Mouse (Mus musculus): ENCODE measurements at regions not wholly inside any gene's neighbourhood (a gene's known extent, or its start where the extent isn't known, plus 50 kb on each side); places are given as distances from the start of the nearest gene placed in this dataset.

GRCm38 (mm10) chr19:28095620-28096019, 84.7 kb upstream of the Rfx3 start:
- H3K4me3 ChIP-seq (ENCODE audit: low read depth, low read length) = no peak overlapping the region
- WGBS = 24% methylated on average over 9 of the region's 9 CpGs
- ATAC-seq (ENCODE audit: insufficient read depth) (no peak), DNase-seq (no peak)
- no peaks in the 10 kb centered on the region for H3K4me1 ChIP-seq (ENCODE audit: insufficient read depth)
- no peak overlapping the region for H3K9ac ChIP-seq
- H3K36me3 ChIP-seq (ENCODE audit: insufficient read depth) = no peaks in the 10 kb centered on the region
- H3K4me2 ChIP-seq = no peak overlapping the region
- H3K27me3 ChIP-seq (ENCODE audit: insufficient read depth, low read length) = no peaks in the 10 kb centered on the region
- no peak overlapping the region for H3K27ac ChIP-seq (ENCODE audit: low read depth)
- H3K9me3 ChIP-seq (ENCODE audit: low read depth, low read length) = no peaks in the 10 kb centered on the region
- TF ChIP-seq CTCF (IDR thresholded peaks at IDR 0.05; ENCODE audit: low read depth) = no peak

- no peak for TF ChIP-seq CTCF (IDR thresholded peaks at IDR 0.05; ENCODE audit: low read depth)
- ATAC-seq (ENCODE audit: insufficient read depth) (no peak), DNase-seq (no peak)
- WGBS = 75% methylated on average over 6 of the region's 6 CpGs
- Histone ChIP-seq H3K4me1 (ENCODE audit: insufficient read depth) (no peaks in the 10 kb centered on the region), H3K36me3 (ENCODE audit: insufficient read depth) (no peaks in the 10 kb centered on the region), H3K4me2 (no peak overlapping the region), H3K9me3 (ENCODE audit: low read depth, low read length) (no peaks in the 10 kb centered on the region), H3K27ac (ENCODE audit: low read depth) (no peak overlapping the region), H3K9ac (no peak overlapping the region), H3K27me3 (ENCODE audit: insufficient read depth, low read length) (no peaks in the 10 kb centered on the region), H3K4me3 (ENCODE audit: low read depth, low read length) (no peak overlapping the region)
Measured at GRCm38 (mm10) chr19:28092252-28092651, 81.3 kb upstream of the Rfx3 start.

- no peaks in the 10 kb centered on the region for H3K9me3 ChIP-seq (ENCODE audit: low read depth, low read length)
- H3K27me3 ChIP-seq (ENCODE audit: insufficient read depth, low read length) = no peaks in the 10 kb centered on the region
- peak; percentile 8 for DNase-seq
- H3K4me1 ChIP-seq (ENCODE audit: insufficient read depth) = no peaks in the 10 kb centered on the region
- no peak overlapping the region for H3K4me2 ChIP-seq
- ATAC-seq (ENCODE audit: insufficient read depth) = no peak
- no peak for TF ChIP-seq CTCF (IDR thresholded peaks at IDR 0.05; ENCODE audit: low read depth)
- 65% methylated on average over 12 of the region's 12 CpGs for WGBS
- no peak overlapping the region for H3K4me3 ChIP-seq (ENCODE audit: low read depth, low read length)
- no peak overlapping the region for H3K27ac ChIP-seq (ENCODE audit: low read depth)
- no peak overlapping the region for H3K9ac ChIP-seq
- H3K36me3 ChIP-seq (ENCODE audit: insufficient read depth) = no peaks in the 10 kb centered on the region
Measured at GRCm38 (mm10) chr19:28087607-28088546, 76.9 kb upstream of the Rfx3 start.

DNA sequence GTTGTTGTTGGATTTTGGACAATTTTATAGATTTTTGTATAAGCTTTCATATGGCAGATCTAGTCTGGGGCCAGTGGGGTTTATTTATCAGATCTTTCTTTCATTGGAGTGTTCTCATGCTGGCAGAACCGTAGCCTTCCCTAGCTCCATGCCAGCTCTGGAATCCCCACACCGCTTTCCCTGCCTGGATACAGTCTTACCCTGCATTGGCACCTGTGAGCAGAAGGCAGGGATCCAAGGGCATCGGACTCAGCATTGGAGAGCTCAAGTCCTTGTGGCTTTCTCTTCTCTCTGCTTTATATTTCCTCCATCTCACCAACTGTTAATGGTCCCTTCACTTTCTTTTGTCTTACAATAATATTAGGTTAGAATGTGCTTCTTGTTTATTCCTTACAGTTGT, 59.4 kb upstream of the Rfx3 start:
- Histone ChIP-seq H3K4me3 (ENCODE audit: low read depth, low read length) (no peak overlapping the region), H3K36me3 (ENCODE audit: insufficient read depth) (no peaks in the 10 kb centered on the region), H3K27me3 (ENCODE audit: insufficient read depth, low read length) (no peaks in the 10 kb centered on the region), H3K4me2 (no peak overlapping the region), H3K9me3 (ENCODE audit: low read depth, low read length) (no peaks in the 10 kb centered on the region), H3K9ac (no peak overlapping the region), H3K4me1 (ENCODE audit: insufficient read depth) (no peaks in the 10 kb centered on the region), H3K27ac (ENCODE audit: low read depth) (no peak overlapping the region)
- WGBS = 85% methylated on average over 3 of the region's 3 CpGs
- TF ChIP-seq CTCF (IDR thresholded peaks at IDR 0.05; ENCODE audit: low read depth) = no peak
- ATAC-seq (ENCODE audit: insufficient read depth) (no peak), DNase-seq (no peak)

Measured in lung, embryonic 14.5 days (tissue).